In genomic region chr11:62604886-62605618, GRCm38 (mm10) we compare ENCODE assay signal across 8 mouse cellular contexts. TPM values are rescaled to one million over a fixed set of nuclear protein-coding genes. Genes with fewer than 3 reads are reported as not detected.
DNase-seq lines count a peak whose midpoint lies in the region; ATAC-seq and TF ChIP-seq lines count a peak whose summit lies in the region.

No protein-coding gene starts in this region.

- WGBS in embryonic facial prominence, embryonic 10.5 days: 18% methylated on average over 3 of the region's 3 CpGs
- WGBS in intestine, embryonic 16.5 days: 28% methylated on average over 3 of the region's 3 CpGs
- 23% methylated on average over 3 of the region's 3 CpGs for WGBS in neural tube, embryonic 12.5 days

- intact Hi-C loops in left cerebral cortex, adult 2 months (cut with DNase I): no loop called here
- intact Hi-C loops in left cerebral cortex, postnatal 25 days (cut with DNase I): no loop called here

- H3K27me3 ChIP-seq in embryonic facial prominence, embryonic 10.5 days (replicated peaks; ENCODE audit: low read depth, poor library complexity, severe bottlenecking): no peaks in the 10 kb centered on the region
- H3K27me3 ChIP-seq in intestine, embryonic 16.5 days (replicated peaks; ENCODE audit: control insufficient read depth, insufficient read depth, low read length): no peaks in the 10 kb centered on the region
- no peaks in the 10 kb centered on the region for H3K27me3 ChIP-seq in neural tube, embryonic 12.5 days (replicated peaks)

- H3K4me3 ChIP-seq in left cerebral cortex, adult 2 months: peak overlapping the region; percentile 95
- H3K4me3 ChIP-seq in embryonic facial prominence, embryonic 10.5 days: peak overlapping the region; percentile 97
- H3K4me3 ChIP-seq in intestine, embryonic 16.5 days (ENCODE audit: low read length): peak overlapping the region; percentile 76
- peak overlapping the region; percentile 13 for H3K4me3 ChIP-seq in neural tube, embryonic 12.5 days

- no peaks in the 10 kb centered on the region for H3K9me3 ChIP-seq in embryonic facial prominence, embryonic 10.5 days
- no peaks in the 10 kb centered on the region for H3K9me3 ChIP-seq in intestine, embryonic 16.5 days (ENCODE audit: control insufficient read depth, low read length)
- H3K9me3 ChIP-seq in neural tube, embryonic 12.5 days: no peaks in the 10 kb centered on the region

- DNase-seq in left cerebral cortex, adult 2 months (ENCODE audit: extremely low spot score in 1 of 2, low spot score in 2 of 2): no peak
- DNase-seq in left cerebral cortex, postnatal 25 days (ENCODE audit: low spot score in 2 of 2): no peak
- no peak for DNase-seq in embryonic facial prominence, embryonic 10.5 days (ENCODE audit: low spot score)
- DNase-seq in ovary, adult 18-20 months (ENCODE audit: low spot score): no peak
- DNase-seq in natural killer cell, adult 2 months (ENCODE audit: low spot score in 2 of 2): no peak

- H3K4me1 ChIP-seq in embryonic facial prominence, embryonic 10.5 days: peaks cover 31% of the 10 kb centered on the region
- peaks cover 21% of the 10 kb centered on the region for H3K4me1 ChIP-seq in intestine, embryonic 16.5 days (ENCODE audit: control insufficient read depth, insufficient read depth, low read length)
- peaks cover 28% of the 10 kb centered on the region for H3K4me1 ChIP-seq in neural tube, embryonic 12.5 days

- H3K4me2 ChIP-seq in intestine, embryonic 16.5 days (ENCODE audit: low read depth, low read length): peak overlapping the region; percentile 65
- peak overlapping the region; percentile 89 for H3K4me2 ChIP-seq in neural tube, embryonic 12.5 days (replicated peaks)

- H3K36me3 ChIP-seq in embryonic facial prominence, embryonic 10.5 days (replicated peaks): peaks cover 71% of the 10 kb centered on the region
- peaks cover 16% of the 10 kb centered on the region; the same call in 1 of the 2 replicates for H3K36me3 ChIP-seq in intestine, embryonic 16.5 days (ENCODE audit: control insufficient read depth, insufficient read depth, low read length)
- peaks cover 62% of the 10 kb centered on the region for H3K36me3 ChIP-seq in neural tube, embryonic 12.5 days

- peak overlapping the region; percentile 94 for H3K9ac ChIP-seq in intestine, embryonic 16.5 days (ENCODE audit: low read depth, low read length)
- peak overlapping the region; percentile 81; the same call in 1 of the 2 replicates for H3K9ac ChIP-seq in neural tube, embryonic 12.5 days

- ATAC-seq in intestine, embryonic 16.5 days: 0 out of 2 replicates have a peak, but pooled peaks have one; percentile 3
- ATAC-seq in neural tube, embryonic 12.5 days (ENCODE audit: low FRiP score, low read depth): no peak
- ATAC-seq in frontal cortex, adult (ENCODE audit: low TSS enrichment): no peak

- no peak overlapping the region for H3K27ac ChIP-seq in left cerebral cortex, adult 2 months
- peak overlapping the region; percentile 99; the same call in 1 of the 2 replicates for H3K27ac ChIP-seq in embryonic facial prominence, embryonic 10.5 days (replicated peaks)
- 0 out of 2 replicates have a peak overlapping the region, but pooled peaks have one; percentile 3 for H3K27ac ChIP-seq in intestine, embryonic 16.5 days (ENCODE audit: low read length)
- H3K27ac ChIP-seq in neural tube, embryonic 12.5 days: no peak overlapping the region

- no peak for TF ChIP-seq CTCF in left cerebral cortex, adult 2 months (IDR thresholded peaks at IDR 0.05)

RNA-seq across cellular contexts. Expression of gene Trpv2, which starts 30.8 kb away (rescaled TPM):
- 10 to 100 TPM; 17.1 to 18.7 TPM for total RNA-seq in left cerebral cortex, adult 2 months (2021)
- total RNA-seq in left cerebral cortex, postnatal 25 days (2021): 10 to 100 TPM; 16.6 to 18.7 TPM
- 2.6 and 3.8 TPM in 2 replicates for polyA plus RNA-seq in embryonic facial prominence, embryonic 10.5 days (2016; fragmentation: Nextera tagmentation; extraction: Ambion mirVana)
- 11.0 and 11.2 TPM in 2 replicates for polyA plus RNA-seq in intestine, embryonic 16.5 days (2015; fragmentation: Nextera tagmentation; extraction: Ambion mirVana)
- polyA plus RNA-seq in neural tube, embryonic 12.5 days (2016; fragmentation: Nextera tagmentation; extraction: Ambion mirVana): 16.0 and 18.0 TPM in 2 replicates

RNA-seq across cellular contexts. Expression of gene Lrrc75a, which starts 43.3 kb away (rescaled TPM):
- total RNA-seq in left cerebral cortex, adult 2 months (2021): 10 to 100 TPM; 20.0 to 24.9 TPM
- 10 to 100 TPM; 18.0 to 20.0 TPM for total RNA-seq in left cerebral cortex, postnatal 25 days (2021)
- polyA plus RNA-seq in embryonic facial prominence, embryonic 10.5 days (2016; fragmentation: Nextera tagmentation; extraction: Ambion mirVana): 11.2 and 12.9 TPM in 2 replicates
- 14.1 and 23.8 TPM in 2 replicates for polyA plus RNA-seq in intestine, embryonic 16.5 days (2015; fragmentation: Nextera tagmentation; extraction: Ambion mirVana)
- polyA plus RNA-seq in neural tube, embryonic 12.5 days (2016; fragmentation: Nextera tagmentation; extraction: Ambion mirVana): 14.2 and 15.9 TPM in 2 replicates

RNA-seq across cellular contexts. Expression of gene Mmgt2, which starts 43.4 kb away (rescaled TPM):
- 10 to 100 TPM; 21.5 to 28.4 TPM for total RNA-seq in left cerebral cortex, adult 2 months (2021)
- total RNA-seq in left cerebral cortex, postnatal 25 days (2021): 10 to 100 TPM; 18.4 to 20.2 TPM
- polyA plus RNA-seq in embryonic facial prominence, embryonic 10.5 days (2016; fragmentation: Nextera tagmentation; extraction: Ambion mirVana): 41.9 and 44.2 TPM in 2 replicates
- 82.9 and 86.3 TPM in 2 replicates for polyA plus RNA-seq in intestine, embryonic 16.5 days (2015; fragmentation: Nextera tagmentation; extraction: Ambion mirVana)
- 30.8 and 34.7 TPM in 2 replicates for polyA plus RNA-seq in neural tube, embryonic 12.5 days (2016; fragmentation: Nextera tagmentation; extraction: Ambion mirVana)

RNA-seq across cellular contexts. Expression of gene Ubb, which starts 54.1 kb away (rescaled TPM):
- total RNA-seq in left cerebral cortex, adult 2 months (2021): 1,000 to 10,000 TPM; 1,603 to 1,693 TPM
- total RNA-seq in left cerebral cortex, postnatal 25 days (2021): 1,000 to 10,000 TPM; 1,728 to 1,830 TPM
- 3,487 and 3,558 TPM in 2 replicates for polyA plus RNA-seq in embryonic facial prominence, embryonic 10.5 days (2016; fragmentation: Nextera tagmentation; extraction: Ambion mirVana)
- 2,570 and 2,643 TPM in 2 replicates for polyA plus RNA-seq in intestine, embryonic 16.5 days (2015; fragmentation: Nextera tagmentation; extraction: Ambion mirVana)
- 3,967 and 4,014 TPM in 2 replicates for polyA plus RNA-seq in neural tube, embryonic 12.5 days (2016; fragmentation: Nextera tagmentation; extraction: Ambion mirVana)

Comparison
In these comparisons a context has a peak if more than half of its experiments do, and no peak if none do; other contexts are left out.
1. H3K27ac ChIP-seq: peak in embryonic facial prominence, embryonic 10.5 days (single experiment) and intestine, embryonic 16.5 days (single experiment); none in left cerebral cortex, adult 2 months (single experiment) and neural tube, embryonic 12.5 days (single experiment).
2. H3K4me3 ChIP-seq: peak in every context shown above with its lines; median percentile 97 in embryonic facial prominence, embryonic 10.5 days; 95 in left cerebral cortex, adult 2 months; 76 in intestine, embryonic 16.5 days; 13 in neural tube, embryonic 12.5 days.